Mouse (Mus musculus) central nervous system, embryonic 11.5 days (tissue): Measurements from ENCODE around the gene Crnkl1. TPM values are rescaled to one million over a fixed set of nuclear protein-coding genes. Genes with fewer than 3 reads are reported as not detected.

ENCODE experiments used
- polyA plus RNA-seq: library from polyadenylated mRNA; depleted of rRNA; stranded (reverse); fragments of >200 nt; gene quantifications from 2 replicates; pipeline ENCODE4 v1.2.3, GENCODE M21; 2012; rRNA removed

The Crnkl1 gene
- polyA plus RNA-seq: 28.2 and 38.7 TPM in 2 replicates

DNA sequence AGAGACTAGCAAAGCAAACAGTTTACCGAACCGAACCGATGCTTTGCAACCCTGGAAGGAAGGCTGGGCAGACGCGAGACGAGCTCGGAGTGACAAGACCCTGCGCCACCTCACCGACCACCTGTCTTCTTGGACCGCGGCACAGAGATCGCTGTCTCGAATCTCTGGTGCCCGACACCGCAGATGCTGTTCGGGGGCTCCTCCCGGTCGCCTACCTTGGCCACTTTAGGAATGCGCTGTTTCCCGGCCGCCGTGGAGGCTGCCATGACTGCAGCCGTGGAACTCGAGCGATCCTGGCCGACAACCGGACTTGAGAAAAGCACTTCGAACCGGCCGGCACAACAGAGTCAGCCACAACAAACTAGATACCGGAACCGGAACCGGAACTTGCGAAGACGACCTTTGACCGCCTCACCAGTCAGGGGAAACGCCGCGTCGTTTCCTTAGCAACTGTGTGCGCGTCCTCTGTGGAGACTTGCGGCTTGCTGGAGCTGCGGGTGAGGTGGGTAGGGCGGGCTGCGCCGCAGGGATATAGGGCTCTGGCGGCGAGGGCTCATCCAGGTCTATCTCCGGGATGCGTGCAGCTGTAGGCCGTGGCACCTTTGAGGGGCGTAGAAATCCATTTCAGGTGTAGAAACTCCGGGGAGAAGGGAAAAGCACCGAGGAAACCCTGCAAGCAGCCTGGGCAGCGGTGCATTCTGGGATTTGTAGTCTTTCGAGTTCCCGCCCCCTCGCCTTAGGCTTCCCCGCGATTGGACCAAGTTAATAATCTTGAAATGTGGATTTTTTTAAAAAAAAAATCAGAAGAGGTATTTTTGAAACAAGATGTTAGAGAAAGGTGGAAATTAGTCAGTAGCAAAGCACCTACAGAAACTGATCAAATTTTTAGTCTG lies at the start of gene Crnkl1, which contains the start of gene Cfap61:
Gene Crnkl1 (minus strand): TSS at position 676 of the 893 bp plus-strand sequence.
Gene Cfap61 (plus strand): TSS at position 446 of the 893 bp plus-strand sequence.

DNA sequence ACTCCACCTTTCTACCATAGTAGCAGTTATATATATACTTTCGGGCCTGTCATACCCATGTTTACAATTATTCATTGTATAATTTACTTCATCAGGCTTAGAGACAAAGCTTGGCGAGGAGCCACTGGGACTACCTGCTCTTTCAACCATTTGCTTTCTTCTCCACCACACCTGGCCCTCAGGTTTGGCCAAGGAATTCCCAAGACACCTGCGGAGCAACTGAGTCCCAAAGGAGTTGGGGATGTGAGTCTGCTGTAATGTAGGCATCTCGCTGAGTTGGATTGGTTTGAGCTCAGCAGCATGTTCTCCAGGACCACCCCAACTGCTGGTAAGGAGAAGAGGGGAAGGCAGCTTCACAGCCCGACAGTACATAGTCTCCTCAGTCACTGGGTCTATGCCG lies 33.0 kb downstream of the Crnkl1 start, which contains the start of gene Naa20:
Gene Naa20 (plus strand): TSS at position 239 of the 400 bp plus-strand sequence.

Other genes starting within 250 kb of the Crnkl1 start
- 51.6 and 100.0 TPM in 2 replicates for gene Naa20, start 32.9 kb downstream of the Crnkl1 start, polyA plus RNA-seq
- gene Cfap61, start 230 bp downstream of the Crnkl1 start, polyA plus RNA-seq: 0.49 and 0.70 TPM in 2 replicates